Mouse (Mus musculus): ENCODE measurements around the gene Olfr551. TPM values are rescaled to one million over a fixed set of nuclear protein-coding genes. Genes with fewer than 3 reads are reported as not detected.

The Olfr551 gene
- not detected for polyA plus RNA-seq (2012; fragmentation: generic; extraction: Trizol)

DNA sequence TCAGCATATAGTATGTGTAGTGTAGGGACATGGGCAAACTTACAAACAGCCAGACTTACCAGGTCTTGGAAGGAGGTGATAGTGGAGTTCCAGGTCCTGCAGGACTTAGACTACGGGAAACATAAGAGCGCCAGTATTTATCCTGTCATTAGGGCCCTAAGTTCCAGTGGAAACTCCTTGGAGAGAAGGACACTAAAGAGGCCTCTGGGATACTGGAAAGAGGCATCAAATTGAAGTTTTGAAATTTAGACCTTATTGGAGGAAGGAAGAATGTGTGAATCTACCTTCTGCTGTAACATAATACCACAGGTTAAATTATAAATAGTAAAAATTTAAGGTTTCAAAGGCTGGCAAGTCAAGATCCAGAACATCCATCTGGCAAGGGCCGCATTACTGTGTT, at the start of gene Olfr551:
TSS of gene Olfr551 (minus strand) at position 101 of the 400 bp plus-strand sequence.

DNA sequence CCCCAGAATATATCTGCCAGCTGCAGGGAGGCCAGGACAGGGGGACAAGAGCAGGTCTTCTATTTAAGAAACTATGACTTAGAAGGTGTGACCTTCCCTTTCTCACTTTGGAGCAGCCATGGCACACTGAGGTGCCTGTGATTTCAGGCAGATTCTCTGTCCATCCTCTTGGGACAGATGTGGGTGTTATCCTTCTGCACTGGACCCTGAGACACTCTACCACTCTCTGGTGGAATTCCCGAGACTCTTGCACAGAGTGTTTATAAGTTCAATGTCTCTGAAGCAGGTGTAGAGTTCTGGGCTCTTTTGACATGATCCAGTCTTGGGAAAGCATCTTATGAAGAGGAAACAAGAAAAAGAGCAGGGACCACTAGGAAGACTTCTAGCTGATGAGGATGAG, 46.4 kb upstream of the Olfr551 start, which contains the start of gene Olfr554:
TSS of gene Olfr554 (plus strand) at position 301 of the 400 bp plus-strand sequence.

DNA sequence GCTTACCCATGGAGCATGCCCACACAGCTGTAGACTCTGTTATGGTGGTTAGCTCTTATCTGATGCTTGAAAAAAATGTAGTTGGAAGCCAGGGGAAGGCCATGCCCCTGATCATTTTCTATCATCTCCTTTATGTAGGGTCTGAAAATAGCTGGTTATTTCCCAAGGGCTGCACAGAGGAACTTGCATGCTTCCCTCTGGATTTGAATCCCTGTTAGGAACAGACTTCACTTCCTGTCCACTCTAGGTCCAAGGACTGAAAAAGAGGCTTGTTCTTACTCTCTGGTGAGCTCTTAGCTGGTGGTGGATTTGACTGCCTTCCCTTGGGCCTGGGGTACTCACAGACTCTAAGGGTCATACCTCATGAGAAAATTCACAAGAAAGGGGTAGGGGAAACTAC, 26.4 kb upstream of the Olfr551 start, which contains the start of gene Olfr553:
TSS of gene Olfr553 (minus strand) at position 101 of the 400 bp plus-strand sequence.

DNA sequence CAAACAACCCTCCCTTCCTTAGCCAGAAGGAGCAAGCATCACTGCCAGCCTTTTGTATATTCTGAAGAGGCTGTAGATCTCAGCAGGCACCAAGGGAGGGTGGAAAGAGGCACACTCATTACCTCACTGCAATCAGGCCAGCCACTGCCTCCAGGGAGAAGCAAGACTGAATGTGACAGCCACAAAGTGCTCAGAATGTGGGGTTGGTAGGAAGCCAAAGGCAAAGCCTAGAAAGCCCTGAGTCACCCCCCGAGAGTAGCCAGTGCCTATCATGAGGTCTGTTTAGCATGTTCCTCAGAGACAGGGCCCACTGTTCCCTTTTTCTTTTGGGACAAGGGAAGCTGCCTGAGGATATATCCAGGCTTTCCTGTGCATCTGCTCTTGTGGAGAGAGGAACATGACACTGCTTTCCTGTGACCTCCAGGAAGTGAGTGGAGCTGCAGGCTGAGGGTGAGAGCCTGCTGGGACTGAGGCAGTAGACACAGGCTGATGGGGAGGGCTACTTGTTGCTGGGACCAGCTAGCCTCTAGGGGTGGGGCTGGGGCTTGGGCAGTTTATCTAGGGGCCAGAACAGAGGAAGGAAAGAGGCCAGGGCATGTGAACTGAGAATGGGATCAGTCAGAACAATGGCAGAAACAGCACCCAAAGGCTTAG, 5.8 kb upstream of the Olfr551 start, which contains the start of gene Olfr552:
TSS of gene Olfr552 (plus strand) at position 393 of the 654 bp plus-strand sequence.

DNA sequence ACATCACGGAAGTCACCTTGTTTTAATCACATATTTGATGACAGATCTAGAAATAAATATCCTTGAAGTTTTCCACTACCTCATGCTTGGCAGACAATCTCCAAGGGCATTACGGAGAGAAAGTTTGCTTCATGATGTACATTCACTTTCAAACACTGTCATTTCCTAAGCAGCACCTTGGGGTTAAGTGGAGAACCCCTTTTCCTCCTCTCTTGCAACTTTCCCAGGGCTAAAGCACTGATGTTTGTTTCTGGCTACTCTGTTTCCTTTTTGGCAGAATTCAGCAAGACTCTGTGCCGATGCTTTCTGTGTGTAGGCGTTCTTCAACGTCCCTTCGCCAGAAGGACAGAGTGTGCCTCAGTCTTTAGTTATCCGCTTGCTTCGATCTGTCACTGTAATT, 20.5 kb downstream of the Olfr551 start, which contains the start of gene Olfr550:
TSS of gene Olfr550 (plus strand) at position 301 of the 400 bp plus-strand sequence.

DNA sequence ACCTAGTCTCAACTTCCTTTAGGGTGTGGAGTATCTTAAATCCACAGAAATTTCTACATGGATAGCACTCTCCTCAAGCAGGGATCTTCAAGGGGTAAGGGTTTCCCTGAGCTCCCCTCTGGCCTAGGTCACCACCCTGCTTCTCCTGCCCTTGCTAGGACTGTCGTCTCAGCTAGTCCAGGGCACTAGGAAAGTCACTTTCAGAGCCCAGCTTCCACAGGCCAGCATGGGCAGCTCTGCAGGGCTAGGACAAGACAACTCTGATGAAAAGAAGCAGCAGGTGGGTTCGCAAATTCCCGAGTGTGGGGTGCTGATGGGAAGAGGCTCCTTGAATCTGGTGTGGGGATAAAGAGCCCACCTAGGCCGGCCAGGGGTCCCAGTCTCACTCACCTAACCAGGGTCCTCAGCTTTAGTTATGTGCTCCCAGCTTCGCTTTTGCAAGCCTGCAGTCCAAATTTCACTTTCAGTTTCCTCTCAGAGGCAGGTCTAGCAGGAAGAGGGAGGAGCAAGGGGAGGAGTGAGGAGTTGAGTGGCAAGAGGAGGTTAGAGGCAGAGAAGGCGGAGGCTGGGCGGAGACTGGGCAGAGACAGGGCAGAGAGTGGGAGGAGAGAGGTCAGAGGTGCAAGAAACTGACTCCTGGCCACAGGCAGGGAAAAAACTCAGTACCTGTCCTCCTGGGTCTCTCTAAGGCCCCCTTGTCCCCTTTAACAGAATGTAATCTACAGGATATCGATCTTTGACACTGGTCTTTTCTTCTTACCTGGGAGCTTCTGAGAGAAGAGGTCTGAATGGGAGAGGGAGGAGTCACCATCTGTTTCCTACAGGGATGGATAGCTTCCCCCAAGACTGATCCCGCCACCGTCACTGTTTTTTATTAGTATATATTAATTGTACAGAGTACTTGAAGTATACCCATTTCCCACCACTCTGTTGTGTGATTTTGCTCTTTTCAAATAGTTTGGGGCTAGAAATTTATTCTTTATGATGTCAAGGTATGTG, 26.4 kb downstream of the Olfr551 start, which contains the start of gene Trim21:
TSS of gene Trim21 (minus strand) at position 488 of the 999 bp plus-strand sequence.

DNA sequence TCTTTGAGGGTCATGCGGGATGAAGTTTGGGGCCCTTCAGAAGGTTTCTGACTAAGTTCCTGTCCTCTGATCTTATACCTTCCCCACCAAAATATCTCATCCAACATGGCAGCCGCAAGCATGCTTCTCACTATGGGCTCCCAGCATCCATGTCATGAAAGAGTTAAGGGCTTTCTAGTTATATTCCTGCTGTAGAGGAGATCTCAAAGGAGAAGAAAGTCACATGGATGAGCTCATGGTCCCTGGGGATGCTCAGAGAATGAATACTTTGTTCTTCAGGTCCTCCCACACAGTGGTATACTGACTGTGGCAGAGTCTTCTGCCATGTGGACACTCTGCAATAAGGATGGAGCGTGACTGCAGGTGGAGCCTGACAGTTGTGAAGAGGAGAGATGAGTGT, 42.1 kb downstream of the Olfr551 start, which contains the start of gene Olfr549:
TSS of gene Olfr549 (plus strand) at position 301 of the 400 bp plus-strand sequence.

DNA sequence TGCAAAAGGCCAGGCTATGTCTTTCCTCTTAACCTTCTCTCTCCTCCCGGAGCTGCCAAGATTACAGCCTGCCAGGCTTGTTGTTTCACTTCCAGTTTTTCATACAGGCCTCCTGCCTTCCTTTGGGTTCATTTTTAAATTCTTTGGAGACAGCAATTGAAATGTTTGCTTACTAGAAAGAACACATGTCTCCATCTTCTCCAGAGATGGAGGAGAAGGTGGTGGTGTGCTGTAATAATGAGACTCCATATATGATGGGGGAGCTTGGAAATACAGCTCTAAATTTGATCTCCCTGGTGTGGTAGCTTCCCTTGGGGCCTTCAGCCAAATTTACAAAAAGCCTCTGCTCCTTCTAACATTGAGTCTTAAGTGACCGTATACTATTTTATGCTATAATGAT, 51.1 kb downstream of the Olfr551 start, which contains the start of gene Olfr548-ps1:
TSS of gene Olfr548-ps1 (plus strand) at position 301 of the 400 bp plus-strand sequence.

DNA sequence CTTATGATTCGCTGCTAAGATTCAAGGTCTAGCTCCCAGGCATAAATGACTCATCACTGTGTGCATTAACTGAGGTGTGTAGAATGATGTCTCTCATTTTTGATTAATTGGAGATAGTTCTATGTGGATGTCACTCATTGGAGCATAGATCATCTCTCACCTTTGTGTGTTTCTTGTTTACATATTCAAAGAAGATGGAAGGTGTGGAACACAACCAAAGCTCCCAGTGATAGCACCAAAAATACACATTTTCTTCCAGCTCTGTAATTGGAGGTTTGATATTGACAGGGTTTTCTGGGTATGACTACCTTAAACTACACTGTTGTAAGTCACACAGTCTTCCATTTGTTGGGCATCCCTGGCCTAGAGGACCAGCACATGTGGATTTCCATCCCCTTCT, 57.2 kb downstream of the Olfr551 start, which contains the start of gene Olfr547:
TSS of gene Olfr547 (plus strand) at position 301 of the 400 bp plus-strand sequence.

Other genes starting within 250 kb of the Olfr551 start
- gene Rrm1, start 150.2 kb downstream of the Olfr551 start, polyA plus RNA-seq (2012; fragmentation: generic; extraction: Trizol), result 10 to 100 TPM; 24.7 to 75.1 TPM
- gene Olfr543, start 110.2 kb downstream of the Olfr551 start, polyA plus RNA-seq (2012; fragmentation: generic; extraction: Trizol), result under 1 TPM in 1 of 2 experiments, not detected in 1; 0.12 TPM
- gene Olfr544, start 103.6 kb downstream of the Olfr551 start, polyA plus RNA-seq (2012; fragmentation: generic; extraction: Trizol), result under 1 TPM in 1 of 2 experiments, not detected in 1; 0.04 TPM
- gene Olfr545, start 92.3 kb downstream of the Olfr551 start, polyA plus RNA-seq (2012; fragmentation: generic; extraction: Trizol), result not detected
- not detected for gene Olfr547, start 57.1 kb downstream of the Olfr551 start, polyA plus RNA-seq (2012; fragmentation: generic; extraction: Trizol)
- not detected for gene Olfr548-ps1, start 51.0 kb downstream of the Olfr551 start, polyA plus RNA-seq (2012; fragmentation: generic; extraction: Trizol)
- gene Olfr549, start 42.0 kb downstream of the Olfr551 start, polyA plus RNA-seq (2012; fragmentation: generic; extraction: Trizol), result not detected
- gene Trim21, start 26.4 kb downstream of the Olfr551 start, polyA plus RNA-seq (2012; fragmentation: generic; extraction: Trizol), result 1 to 10 TPM in 1 of 2 experiments, under 1 TPM in 1; 0.23 to 3.9 TPM
- gene Olfr550, start 20.4 kb downstream of the Olfr551 start, polyA plus RNA-seq (2012; fragmentation: generic; extraction: Trizol), result not detected
- not detected for gene Olfr552, start 5.9 kb upstream of the Olfr551 start, polyA plus RNA-seq (2012; fragmentation: generic; extraction: Trizol)
- not detected for gene Olfr553, start 26.3 kb upstream of the Olfr551 start, polyA plus RNA-seq (2012; fragmentation: generic; extraction: Trizol)
- not detected for gene Olfr554, start 46.5 kb upstream of the Olfr551 start, polyA plus RNA-seq (2012; fragmentation: generic; extraction: Trizol)
- not detected for gene Olfr555, start 66.9 kb upstream of the Olfr551 start, polyA plus RNA-seq (2012; fragmentation: generic; extraction: Trizol)
- not detected for gene Olfr556, start 73.0 kb upstream of the Olfr551 start, polyA plus RNA-seq (2012; fragmentation: generic; extraction: Trizol)
- gene Trim68, start 95.4 kb upstream of the Olfr551 start, polyA plus RNA-seq (2012; fragmentation: generic; extraction: Trizol), result 1 to 10 TPM in 1 of 2 experiments, under 1 TPM in 1; 0.36 to 3.6 TPM
- gene Olfr557, start 104.0 kb upstream of the Olfr551 start, polyA plus RNA-seq (2012; fragmentation: generic; extraction: Trizol), result not detected
- gene Olfr558, start 110.3 kb upstream of the Olfr551 start, polyA plus RNA-seq (2012; fragmentation: generic; extraction: Trizol), result not detected
- gene Olfr33, start 127.2 kb upstream of the Olfr551 start, polyA plus RNA-seq (2012; fragmentation: generic; extraction: Trizol), result not detected
- not detected for gene Olfr559, start 135.6 kb upstream of the Olfr551 start, polyA plus RNA-seq (2012; fragmentation: generic; extraction: Trizol)
- gene Olfr560, start 167.5 kb upstream of the Olfr551 start, polyA plus RNA-seq (2012; fragmentation: generic; extraction: Trizol), result not detected
- not detected for gene Olfr78, start 167.6 kb upstream of the Olfr551 start, polyA plus RNA-seq (2012; fragmentation: generic; extraction: Trizol)
- not detected for gene Olfr561, start 179.3 kb upstream of the Olfr551 start, polyA plus RNA-seq (2012; fragmentation: generic; extraction: Trizol)
- not detected for gene Olfr564, start 211.6 kb upstream of the Olfr551 start, polyA plus RNA-seq (2012; fragmentation: generic; extraction: Trizol)